Mouse (Mus musculus) adrenal gland, postnatal 14 days (tissue): Measurements from ENCODE around the gene Inpp5d. TPM values are rescaled to one million over a fixed set of nuclear protein-coding genes. Genes with fewer than 3 reads are reported as not detected.

Experiments
- DNase-seq: peaks from one replicate; pipeline ENCODE4 v3.0.0; 2021; ENCODE audit warnings: mixed read lengths
- total RNA-seq: library from RNA; stranded (reverse); gene quantifications from 2 replicates; pipeline ENCODE4 v1.2.3, GENCODE M21; 2021

Gene Inpp5d
- total RNA-seq, 1 experiment from 2014 or later: 13.2 TPM

DNA sequence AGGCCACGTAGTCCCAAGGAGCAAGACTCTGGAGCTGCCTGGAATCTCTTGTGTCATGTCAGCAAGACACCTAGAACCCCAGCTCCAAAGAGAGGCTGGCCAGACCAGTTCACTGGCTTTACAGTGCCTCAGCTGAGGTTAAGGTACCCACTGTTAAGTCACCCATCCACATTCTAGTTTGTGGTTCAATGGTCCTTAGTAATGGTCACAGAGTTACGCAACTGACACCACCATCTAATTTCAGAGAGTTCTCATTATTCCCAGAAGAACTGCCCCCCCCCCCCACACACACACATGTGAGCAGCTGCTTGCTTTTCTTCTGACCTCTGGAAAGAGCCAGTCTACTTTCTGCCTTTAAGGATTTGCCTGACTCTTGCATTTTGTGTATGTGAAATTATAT lies 4.7 kb downstream of the Inpp5d start:
- DNase-seq: no peak

DNA sequence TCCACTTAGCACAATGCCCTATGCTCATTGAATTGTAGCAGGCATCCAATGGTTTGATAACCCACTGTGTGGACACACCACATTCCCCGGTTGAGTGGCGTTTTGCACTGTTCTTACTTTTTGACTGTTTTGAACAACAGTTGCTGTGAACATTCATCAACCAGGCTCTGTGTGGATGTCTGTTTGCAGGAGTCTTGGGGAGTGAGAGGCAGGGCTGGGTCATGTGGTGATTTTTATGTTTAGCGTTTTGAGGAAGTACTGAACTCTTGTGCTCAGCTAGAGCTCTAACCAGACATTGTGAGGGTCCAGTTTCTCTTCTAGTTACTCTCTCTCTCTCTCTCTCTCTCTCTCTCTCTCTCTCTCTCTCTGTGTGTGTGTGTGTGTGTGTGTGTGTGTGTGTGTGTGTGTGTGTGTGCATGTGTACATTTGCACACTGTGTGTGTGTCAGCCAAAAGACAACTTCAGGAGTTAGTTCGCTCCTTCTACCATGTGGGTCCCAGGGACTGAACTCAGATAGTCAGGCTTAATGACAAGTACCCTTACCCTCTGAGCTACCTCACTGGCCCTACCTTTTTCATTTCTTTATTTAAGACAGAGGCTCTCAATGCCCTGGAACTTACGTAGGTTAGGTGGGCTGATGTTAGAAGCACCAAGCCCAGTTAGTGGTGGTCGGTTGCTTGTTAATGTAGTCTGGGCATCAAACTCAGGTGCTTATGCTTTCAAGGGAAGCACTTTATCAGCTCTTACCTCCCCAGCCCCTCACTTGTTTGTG lies 5.3 kb downstream of the Inpp5d start:
- DNase-seq: no peak

- DNase-seq: peak; percentile 53
Observed at GRCm38 (mm10) chr1:87626344-87626743, 6.2 kb downstream of the Inpp5d start.

DNA sequence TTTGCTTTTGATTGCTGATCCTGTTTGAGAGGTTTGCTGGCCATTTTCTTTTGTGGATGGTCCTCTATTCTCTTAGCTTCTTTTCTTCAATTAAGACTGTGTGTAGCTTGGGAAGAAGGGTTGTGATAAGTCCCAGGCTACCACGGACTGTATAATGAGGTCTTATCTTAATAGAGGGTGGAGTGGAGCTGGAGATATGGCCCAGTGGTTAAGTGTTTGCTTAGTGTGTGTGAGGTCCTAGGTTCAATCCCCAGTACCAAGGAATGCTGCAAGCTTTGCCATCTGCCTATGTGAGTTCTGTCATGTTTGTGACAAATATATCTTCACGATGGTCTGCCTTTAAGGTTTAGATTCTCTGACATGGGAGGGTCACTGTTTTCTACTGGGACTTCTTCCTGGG lies 8.0 kb downstream of the Inpp5d start:
- no peak for DNase-seq

DNA sequence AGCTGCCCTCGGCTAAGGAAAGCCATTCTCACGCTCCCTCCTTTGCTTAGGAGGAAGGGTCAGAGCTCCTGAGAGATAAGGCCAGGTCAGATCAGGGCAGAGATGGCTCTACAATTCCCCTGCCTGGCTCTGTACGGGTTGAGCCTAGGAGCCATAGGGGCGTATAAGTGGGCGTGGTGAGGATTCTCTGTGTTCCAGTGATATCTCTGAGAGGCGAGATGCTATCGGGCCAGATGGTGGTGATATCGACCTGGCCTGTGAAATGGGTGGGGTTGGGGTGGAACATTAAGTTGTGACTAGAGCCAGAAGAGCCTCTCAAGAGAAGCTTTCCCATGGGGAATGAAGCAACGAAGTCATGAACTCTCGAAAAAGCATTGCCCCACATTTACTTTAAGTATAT lies 11.5 kb downstream of the Inpp5d start:
- no peak for DNase-seq

GRCm38 (mm10) chr1:87632163-87632562 lies 12.1 kb downstream of the Inpp5d start:
- DNase-seq: no peak

DNA sequence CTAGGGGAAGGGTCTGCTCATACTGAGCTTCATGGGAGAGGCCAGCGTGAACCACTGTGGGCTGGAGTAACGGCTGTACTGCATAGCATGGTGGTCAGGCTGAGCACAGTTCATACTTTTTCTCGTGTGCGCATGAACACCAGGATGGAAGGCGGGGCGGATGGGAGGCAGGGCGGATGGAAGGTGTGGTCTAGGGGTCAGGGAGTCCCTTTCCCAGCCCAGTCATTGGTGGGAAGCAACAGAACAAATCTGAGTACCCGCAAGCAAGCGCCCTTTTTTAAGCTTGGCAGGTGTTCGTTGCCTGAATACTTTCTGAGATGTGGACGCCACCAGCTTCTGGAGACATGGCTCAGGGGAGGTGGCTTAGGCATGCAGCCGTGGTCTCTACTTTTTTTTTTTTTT lies 16.6 kb downstream of the Inpp5d start:
- DNase-seq: no peak

- peak; percentile 83 for DNase-seq
Observed at GRCm38 (mm10) chr1:87637121-87637877, 17.2 kb downstream of the Inpp5d start.

DNA sequence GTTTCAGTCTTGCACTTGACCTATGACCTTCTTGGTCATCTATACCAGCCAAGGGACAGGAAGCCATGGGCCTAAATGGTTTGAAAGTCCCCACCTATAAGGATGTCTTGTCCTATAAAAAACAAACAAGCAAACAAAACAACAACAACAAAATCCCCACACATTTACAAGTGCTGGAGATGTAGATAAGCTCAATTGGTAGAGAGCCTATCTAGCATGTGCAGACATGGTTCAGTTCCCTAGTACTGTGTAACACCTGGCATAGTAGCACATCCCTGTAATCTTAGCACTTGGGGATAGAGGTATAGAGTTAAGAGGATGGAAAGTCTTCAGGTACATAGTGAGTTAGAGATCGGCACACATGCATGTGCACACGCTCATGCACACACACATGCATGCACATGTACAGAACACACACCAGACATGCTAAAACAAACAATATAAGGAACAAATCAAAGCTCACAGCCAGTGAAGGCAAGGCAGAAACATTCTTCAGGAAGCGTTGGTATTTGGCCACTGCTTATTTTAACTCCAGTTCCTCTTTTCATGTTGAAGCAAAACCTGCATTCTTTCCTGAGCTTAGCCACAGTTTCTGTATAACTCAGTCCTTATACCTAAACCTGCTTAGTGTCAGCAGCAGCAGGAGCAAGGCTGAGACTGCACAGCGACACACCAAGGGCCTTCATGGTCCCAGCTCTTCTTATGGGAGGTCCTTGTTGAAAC lies 17.9 kb downstream of the Inpp5d start:
- DNase-seq: no peak

DNA sequence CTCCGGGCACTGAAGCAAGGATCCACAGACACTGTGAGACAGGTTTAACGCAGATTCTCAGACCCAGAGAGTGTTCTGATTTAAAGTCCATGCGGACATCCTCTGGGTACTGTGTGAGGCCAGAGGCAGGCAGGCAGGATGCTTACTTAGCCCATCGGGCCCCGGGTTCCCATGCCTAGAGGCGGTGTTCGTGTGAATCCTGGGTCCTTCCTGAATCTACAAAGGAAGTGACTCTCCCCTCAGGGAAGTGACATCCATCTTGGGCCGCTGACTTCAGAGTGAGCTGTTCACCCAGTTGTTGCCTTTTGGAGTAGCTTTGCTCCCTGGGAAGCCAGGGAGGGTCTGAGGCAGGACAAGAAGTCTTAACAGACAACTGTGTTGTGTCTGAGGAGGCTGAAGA lies 19.6 kb downstream of the Inpp5d start:
- DNase-seq: peak; percentile 33

DNA sequence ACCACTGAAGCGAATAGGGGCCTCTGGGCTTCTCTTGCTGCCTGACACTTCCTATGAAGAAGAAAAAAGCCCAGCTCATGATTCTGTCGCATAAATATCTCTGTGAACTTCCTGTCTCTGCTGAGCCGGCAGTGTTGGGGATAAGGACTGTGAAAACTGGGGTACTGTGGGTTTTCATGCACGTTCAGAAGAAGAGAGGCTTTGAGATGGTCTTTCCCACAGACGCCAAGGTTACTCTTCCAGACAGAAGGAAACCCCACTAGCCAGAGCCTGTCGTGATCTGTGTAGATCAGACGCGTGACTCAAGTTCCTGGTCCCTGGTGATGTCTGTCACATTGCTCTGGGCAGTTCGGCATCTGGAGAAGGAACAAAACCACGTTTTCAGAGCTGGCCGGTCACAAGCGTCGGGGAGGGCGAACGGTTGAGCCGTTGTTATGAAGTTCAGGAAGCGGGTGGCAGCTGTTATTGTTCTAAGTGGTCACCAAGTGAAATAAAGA lies 20.1 kb downstream of the Inpp5d start:
- DNase-seq: peak; percentile 48

- no peak for DNase-seq
Observed at GRCm38 (mm10) chr1:87643016-87643415, 22.9 kb downstream of the Inpp5d start.

GRCm38 (mm10) chr1:87645041-87645440 lies 24.9 kb downstream of the Inpp5d start:
- peak; percentile 74 for DNase-seq

GRCm38 (mm10) chr1:87645748-87646147 lies 25.6 kb downstream of the Inpp5d start:
- no peak for DNase-seq

GRCm38 (mm10) chr1:87647820-87648219 lies 27.7 kb downstream of the Inpp5d start:
- no peak for DNase-seq

DNA sequence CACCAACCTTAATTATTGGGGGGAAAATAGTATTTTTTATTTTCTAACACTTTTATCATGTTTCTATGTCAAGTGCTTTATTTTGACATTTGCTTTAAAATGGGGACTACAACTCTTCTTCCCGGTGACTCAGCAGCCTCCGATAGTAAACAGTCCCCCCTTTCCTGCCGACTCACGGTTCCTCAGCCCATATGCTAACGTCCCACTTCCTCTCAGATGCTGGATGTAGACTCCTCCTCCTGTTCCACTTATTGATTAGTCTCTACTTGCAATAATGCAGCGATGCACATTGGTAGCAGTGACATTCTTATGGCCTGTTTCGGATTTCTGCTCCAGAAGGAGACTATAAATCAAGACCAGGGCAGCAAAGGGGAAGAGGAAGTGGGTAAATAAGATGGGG lies 28.5 kb downstream of the Inpp5d start:
- no peak for DNase-seq

DNA sequence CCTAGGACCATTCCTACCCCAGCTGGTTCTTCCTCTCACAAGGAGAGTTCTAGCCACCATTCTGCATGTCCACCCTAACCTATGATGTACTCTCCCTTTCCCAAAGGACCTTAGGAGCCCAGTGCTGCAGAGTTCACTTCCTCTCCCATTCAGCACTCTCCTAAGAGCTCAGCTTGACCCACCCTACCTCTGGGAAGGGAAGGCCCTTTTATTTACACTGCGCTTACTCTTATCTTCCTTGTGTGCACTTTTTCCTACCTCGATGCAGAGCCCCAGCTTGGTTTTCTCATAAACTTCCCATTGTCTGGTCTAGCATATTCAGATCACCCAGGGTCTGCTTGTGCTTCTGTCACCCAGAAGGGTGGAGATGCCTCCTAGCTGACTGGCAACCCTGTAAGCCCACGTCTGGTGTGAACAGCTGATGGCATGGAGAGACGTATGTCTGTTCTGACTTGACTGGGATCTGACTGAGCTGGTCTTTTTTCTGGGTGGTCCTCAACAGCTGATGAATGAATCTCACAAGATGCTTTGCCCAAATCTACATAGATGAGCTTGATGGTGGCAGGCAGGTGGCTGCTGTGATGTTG lies 29.2 kb downstream of the Inpp5d start:
- no peak for DNase-seq

DNA sequence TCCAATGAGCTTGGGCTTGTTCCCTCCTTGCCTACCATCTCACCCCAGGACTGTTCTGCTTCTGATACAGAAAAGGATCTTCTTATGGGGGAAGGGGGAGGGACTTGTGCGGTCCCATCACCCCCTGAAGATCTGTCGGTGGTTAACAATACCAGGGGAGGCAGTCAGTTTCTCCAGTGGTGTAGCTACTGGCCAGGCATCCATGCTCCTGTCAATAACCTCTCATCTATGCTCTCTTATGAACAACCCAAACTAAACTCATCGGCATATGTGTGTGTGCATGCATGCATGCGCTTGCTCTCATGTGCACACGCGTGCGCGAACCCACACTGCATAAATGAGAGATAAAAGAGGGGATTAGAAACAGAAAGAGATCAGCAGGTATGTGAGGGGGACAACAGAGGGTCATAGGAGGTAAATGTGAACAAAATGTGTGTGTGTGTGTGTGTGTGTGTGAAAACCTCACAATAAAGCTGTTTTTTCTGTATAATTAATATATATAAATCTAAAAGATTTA lies 29.9 kb downstream of the Inpp5d start:
- DNase-seq: no peak

GRCm38 (mm10) chr1:87650611-87651079 lies 30.5 kb downstream of the Inpp5d start:
- peak; percentile 60 for DNase-seq

GRCm38 (mm10) chr1:87651436-87651835 lies 31.3 kb downstream of the Inpp5d start:
- DNase-seq: no peak

DNA sequence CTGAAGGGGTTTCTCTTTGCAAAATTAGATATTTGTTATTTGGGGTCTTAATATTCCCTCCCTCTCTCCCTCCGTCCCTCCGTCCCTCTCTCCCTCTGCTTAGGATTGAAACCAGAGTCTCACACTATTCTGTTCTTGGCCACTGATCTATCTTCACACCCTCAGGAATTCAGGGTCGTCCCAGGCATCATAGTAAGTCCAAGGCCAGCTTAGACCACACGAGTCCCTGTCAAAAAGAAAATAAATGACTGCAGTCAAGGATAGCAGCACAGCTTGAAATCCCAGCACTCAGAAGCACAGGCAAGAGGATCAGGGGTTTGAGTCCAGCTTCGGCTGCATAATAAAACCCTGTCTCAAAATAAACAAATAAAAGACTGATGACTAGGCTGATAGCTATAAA lies 35.0 kb downstream of the Inpp5d start:
- peak; percentile 45 for DNase-seq

- peak; percentile 11 for DNase-seq
Observed at GRCm38 (mm10) chr1:87658063-87658462, 38.0 kb downstream of the Inpp5d start.
